Mouse (Mus musculus) cerebellum, postnatal 36 days (tissue): ENCODE measurements around the gene Ccdc105.

Source experiments
- DNase-seq, 2 experiments: peaks; one replicate each; pipeline ENCODE4 v3.0.0; 2021 to 2022; ENCODE audit warnings: mixed read lengths in 2 of 2

Ccdc105 gene

DNA sequence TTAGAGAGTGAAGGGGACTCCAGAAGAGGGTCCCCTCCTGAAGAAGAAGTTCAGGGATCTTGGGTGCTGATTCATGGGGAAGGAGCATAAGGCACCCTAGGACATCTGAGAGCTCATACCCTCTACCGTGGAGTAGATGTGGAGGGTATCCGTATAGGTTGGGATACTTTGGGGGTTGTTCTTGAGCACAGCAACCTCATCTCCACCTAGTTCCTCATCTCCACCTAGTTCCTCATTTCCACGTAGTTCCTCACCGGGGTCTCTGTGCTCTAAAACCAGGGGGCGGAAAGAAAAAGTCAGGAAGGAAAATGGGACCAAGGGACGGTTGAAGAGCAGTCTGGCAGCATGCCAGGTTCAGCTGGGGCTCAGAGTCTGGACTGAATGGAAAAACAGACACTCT lies 38.7 kb downstream of the Ccdc105 start:
- DNase-seq = no peak

DNA sequence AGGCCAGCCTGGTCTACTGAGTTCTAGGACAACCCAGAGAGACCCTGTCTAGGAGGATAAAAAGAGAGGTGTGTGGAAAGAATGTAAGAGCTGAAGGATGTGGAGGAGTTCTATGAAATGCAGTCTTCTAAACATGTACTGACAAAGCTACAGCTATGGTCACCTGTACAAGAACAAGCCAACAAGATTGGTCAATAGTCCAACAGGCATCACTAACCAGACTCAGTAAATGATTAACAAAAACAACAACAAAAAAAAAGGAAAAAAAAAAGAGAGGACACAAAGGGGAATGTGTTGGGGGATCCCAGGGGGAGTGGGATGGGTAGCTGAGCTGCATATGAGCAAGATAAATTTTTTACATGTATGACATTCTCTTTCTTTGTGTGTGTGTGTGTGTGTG lies 42.2 kb downstream of the Ccdc105 start:
- no peak for DNase-seq

DNA sequence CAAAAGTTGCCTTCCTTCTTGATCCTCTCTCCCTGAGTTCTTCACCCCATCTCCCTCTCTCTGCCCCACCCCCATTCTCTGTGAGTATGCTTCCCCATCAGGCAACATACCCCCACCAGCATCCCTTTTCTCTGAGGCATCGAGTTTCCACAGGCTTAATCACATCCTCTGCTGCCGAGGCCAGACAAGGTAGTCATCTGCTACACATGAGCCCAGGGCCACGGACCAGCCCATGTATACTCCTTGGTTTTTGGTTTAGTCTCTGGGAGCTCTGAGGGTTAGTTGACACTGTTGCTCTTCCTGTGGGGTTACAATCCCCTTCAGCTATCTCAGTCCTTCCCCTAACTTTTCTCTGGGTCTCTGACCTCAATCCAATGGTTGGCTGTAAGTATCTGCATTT lies 52.0 kb downstream of the Ccdc105 start:
- DNase-seq = no peak
